Mouse (Mus musculus) stomach, postnatal 0 days (tissue): ENCODE data around the gene Gpr132.

ENCODE experiments used
- CTCF ChIP-seq: IDR thresholded peaks from 2 replicates; pipeline ENCODE4 v1.5.1; 2016; ENCODE audit warnings: antibody characterized with exemption, low read depth, mild to moderate bottlenecking, moderate library complexity
- EP300 ChIP-seq: optimal IDR thresholded peaks from 2 replicates; pipeline ENCODE3; 2016; ENCODE audit warnings: antibody characterized with exemption

- TF ChIP-seq CTCF, result no peak
- no peak for TF ChIP-seq EP300
Observed at GRCm38 (mm10) chr12:112885465-112885864, 17.4 kb upstream of the Gpr132 start.
